Mouse (Mus musculus) lung, adult 2 months (tissue): ENCODE results near the gene Reep1. TPM values are rescaled to one million over a fixed set of nuclear protein-coding genes. Genes with fewer than 3 reads are reported as not detected.

ENCODE experiments used
- DNase-seq: peaks from one replicate; pipeline ENCODE4 v3.0.0; 2022
- H3K4me1 ChIP-seq: fragments of 200-500 bp; 2 replicates; pipeline ENCODE4 v1.6.1; 2011; ENCODE audit warnings: low read length; ENCODE audit not compliant: control insufficient read depth, insufficient read depth
- H3K4me3 ChIP-seq: fragments of 200-500 bp; replicated peaks from 2 replicates; pipeline ENCODE3; 2011; ENCODE audit warnings: low read depth, mild to moderate bottlenecking, control low read depth, low read length; ENCODE audit errors: extremely low read depth
- CTCF ChIP-seq: fragments of 200-500 bp; IDR thresholded peaks from 2 replicates; pipeline ENCODE4 v1.5.1; 2011; ENCODE audit warnings: mild to moderate bottlenecking, low read length, control low read depth; ENCODE audit not compliant: insufficient read depth
- POLR2A ChIP-seq: fragments of 200-500 bp; IDR thresholded peaks from 2 replicates; pipeline ENCODE4 v1.6.1; 2011; ENCODE audit warnings: low read depth, mild to moderate bottlenecking, control low read depth, low read length, borderline replicate concordance; ENCODE audit errors: extremely low read depth
- WGBS: fragments of 180-500 bp; shearing (Covaris S2); methylation state at CpG from one replicate; pipeline ENCODE4 v1.1.7; 2018; 5-methylcytosine and 5-hydroxymethylcytosine counted together
- polyA plus RNA-seq: library from polyadenylated mRNA; depleted of rRNA; stranded (reverse); fragments of >200 nt; gene quantifications from 2 replicates; pipeline ENCODE4 v1.2.3, GENCODE M21; 2012

Reep1 gene
- polyA plus RNA-seq, 1 experiment, result 6.7 TPM

DNA sequence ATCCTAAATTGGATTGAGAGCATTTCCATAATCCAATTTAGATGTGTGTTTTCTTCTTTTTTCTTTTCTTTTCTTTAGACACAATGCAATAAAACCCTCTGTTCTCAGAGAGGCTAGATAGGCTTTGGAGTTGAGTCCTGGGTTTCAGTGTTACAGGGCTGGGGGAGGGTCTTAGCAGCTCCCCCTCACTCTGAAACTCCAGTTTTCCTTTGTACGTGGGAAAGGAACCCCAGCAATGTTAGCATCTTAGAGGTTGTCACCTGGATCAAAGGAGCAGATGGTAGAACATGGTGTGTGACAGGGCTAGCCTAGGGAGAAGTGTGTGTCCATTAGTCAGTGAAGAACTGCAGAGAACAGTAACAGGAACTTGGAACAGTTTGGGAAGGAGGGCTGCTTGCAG is 38.9 kb downstream of the Reep1 start:
- Histone ChIP-seq H3K4me1 (no peaks in the 10 kb centered on the region), H3K4me3 (no peak overlapping the region)
- no peak for TF ChIP-seq POLR2A
- no peak for TF ChIP-seq CTCF
- no peak for DNase-seq
- 75% methylated on average over 1 of the region's 1 CpGs for WGBS

DNA sequence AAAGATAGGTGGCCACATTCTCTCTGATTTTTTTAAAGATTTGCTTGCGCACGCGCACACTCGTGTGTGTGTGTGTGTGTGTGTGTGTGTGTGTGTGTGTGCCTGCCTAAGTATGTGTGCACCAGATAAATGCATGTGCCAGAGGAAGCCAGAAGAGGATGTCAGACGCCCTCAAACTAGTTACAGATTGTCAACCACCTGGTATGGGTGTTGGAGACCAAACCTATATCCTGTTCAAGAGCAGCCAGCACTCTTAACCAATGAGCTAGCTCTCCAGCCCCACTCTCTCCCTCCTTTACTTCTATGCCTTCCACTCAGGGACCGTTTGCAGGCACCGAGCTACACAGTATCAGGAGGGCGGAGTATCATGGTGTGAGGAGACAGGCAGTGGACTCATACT is 39.5 kb downstream of the Reep1 start:
- Histone ChIP-seq H3K4me3 (no peak overlapping the region), H3K4me1 (no peaks in the 10 kb centered on the region)
- TF ChIP-seq CTCF (no peak), POLR2A (no peak)
- 83% methylated on average over 8 of the region's 8 CpGs for WGBS
- DNase-seq, result no peak

DNA sequence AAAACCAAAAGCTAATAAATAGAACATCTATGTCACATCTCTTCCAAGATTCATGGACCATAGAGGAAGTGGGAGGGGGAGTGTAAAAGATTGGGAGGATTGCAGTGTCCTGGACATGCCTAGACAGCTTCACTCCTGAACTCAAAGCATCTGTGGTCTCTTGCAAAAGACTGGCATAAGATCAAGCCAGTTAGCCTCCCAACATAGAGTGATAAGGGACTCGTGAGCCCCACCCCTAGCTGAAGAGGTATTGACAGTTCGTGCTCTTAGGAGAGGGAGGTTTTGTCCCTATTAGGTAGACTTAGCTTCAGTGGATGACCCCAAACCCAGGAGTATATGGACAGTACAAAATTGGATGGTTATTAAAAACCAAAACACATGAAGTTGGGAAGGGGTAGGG is 44.2 kb downstream of the Reep1 start:
- Histone ChIP-seq H3K4me1 (no peaks in the 10 kb centered on the region), H3K4me3 (no peak overlapping the region)
- WGBS, result 60% methylated on average over 2 of the region's 2 CpGs
- no peak for TF ChIP-seq POLR2A
- no peak for TF ChIP-seq CTCF
- DNase-seq, result no peak

DNA sequence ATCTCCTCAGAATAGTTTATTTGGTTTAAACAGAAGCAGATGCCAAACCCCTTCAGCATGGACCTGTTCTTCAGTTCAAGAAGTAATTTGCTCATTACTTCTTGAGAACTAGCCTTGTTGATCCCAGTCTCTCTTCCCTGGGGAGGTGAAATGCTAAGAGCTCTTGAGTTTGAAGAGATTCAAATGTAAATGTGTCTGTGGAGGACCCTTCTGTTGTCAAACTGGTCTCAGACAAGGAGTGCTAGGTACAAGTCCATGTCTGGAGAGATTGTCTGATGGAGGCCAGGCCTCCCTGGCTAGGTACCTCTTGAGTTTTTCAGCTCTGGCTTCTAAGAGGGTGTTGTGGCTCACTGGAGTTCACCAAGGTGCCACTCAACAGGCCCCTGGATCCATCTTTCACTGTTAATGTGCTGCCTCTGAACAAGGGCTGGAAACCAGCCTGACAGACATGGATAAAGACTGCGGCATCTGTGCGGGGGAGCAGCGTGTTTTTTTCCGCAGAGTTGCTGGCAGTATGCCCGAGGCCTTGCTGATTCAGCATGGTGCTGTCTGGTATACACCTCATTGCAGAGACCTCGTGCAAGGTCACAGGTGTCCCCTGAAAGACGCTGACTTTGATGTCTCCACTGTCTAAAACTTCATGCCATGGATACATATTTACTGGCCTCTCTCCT is 45.6 kb downstream of the Reep1 start:
- TF ChIP-seq CTCF (no peak), POLR2A (no peak)
- peak; percentile 10 for DNase-seq
- Histone ChIP-seq H3K4me3 (no peak overlapping the region), H3K4me1 (0 out of 2 replicates have a peak, but pooled peaks cover 2% of the 10 kb centered on the region)
- 47% methylated on average over 7 of the region's 7 CpGs for WGBS

- no peak overlapping the region for H3K4me3 ChIP-seq
- TF ChIP-seq CTCF (no peak), POLR2A (no peak)
- 53% methylated on average over 10 of the region's 10 CpGs for WGBS
- peak; percentile 9 for DNase-seq
- 0 out of 2 replicates have a peak, but pooled peaks cover 2% of the 10 kb centered on the region for H3K4me1 ChIP-seq
Observed at GRCm38 (mm10) chr6:71757039-71757894, 49.9 kb downstream of the Reep1 start.

DNA sequence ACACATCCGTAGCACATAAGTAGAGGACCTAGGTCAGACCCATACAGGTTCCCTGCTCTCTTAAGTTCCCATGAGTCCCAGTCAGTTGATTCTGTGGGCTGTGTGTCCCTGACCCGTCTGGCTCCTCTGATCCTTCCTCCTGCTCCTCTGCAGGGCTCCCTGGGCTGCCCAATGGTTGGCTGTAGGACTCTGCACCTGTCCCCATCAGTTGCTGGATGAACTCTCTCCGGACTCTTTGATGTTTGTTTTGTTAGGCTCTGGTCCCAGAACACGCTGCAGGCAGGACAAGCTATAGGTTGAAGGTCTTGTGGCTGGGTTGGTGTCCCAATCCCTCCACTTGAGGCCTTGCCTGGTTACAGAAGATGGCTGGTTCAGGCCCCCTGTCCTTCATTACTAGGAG is 51.4 kb downstream of the Reep1 start:
- H3K4me1 ChIP-seq, result 0 out of 2 replicates have a peak, but pooled peaks cover 2% of the 10 kb centered on the region
- TF ChIP-seq CTCF, result no peak
- no peak for TF ChIP-seq POLR2A
- no peak for DNase-seq
- 88% methylated on average over 4 of the region's 4 CpGs for WGBS
- no peak overlapping the region for H3K4me3 ChIP-seq

DNA sequence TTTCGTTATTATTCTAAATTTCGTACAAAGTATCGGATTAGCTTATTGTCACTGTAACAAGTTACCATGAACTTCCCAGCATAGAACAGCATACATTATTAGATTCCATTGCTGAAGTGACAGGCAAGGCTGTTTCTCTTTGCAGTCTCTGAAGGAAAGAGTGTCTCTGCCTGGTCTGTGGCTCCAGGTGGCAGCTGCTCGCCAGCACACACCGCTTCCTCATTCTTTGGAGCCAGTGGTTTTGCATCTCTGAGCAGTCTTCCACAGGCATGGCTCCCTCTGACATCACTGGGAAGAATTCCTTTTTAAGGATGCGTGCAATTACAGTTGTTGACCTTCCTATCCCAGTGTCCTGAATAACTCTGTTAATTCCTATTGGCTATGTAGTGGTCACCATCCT is 52.7 kb downstream of the Reep1 start:
- no peak overlapping the region for H3K4me3 ChIP-seq

GRCm38 (mm10) chr6:71767761-71768160 is 60.4 kb downstream of the Reep1 start:
- WGBS, result 39% methylated on average over 4 of the region's 4 CpGs
- Histone ChIP-seq H3K4me3 (no peak overlapping the region), H3K4me1 (no peaks in the 10 kb centered on the region)
- DNase-seq, result no peak
- no peak for TF ChIP-seq CTCF
- TF ChIP-seq POLR2A, result no peak

More for the DNA sequence above, 52.7 kb downstream of the Reep1 start:
- no peak for TF ChIP-seq POLR2A
- 0 out of 2 replicates have a peak, but pooled peaks cover 2% of the 10 kb centered on the region for H3K4me1 ChIP-seq
- no peak for DNase-seq
- 87% methylated on average over 6 of the region's 6 CpGs for WGBS

GRCm38 (mm10) chr6:71769901-71770690 is 62.7 kb downstream of the Reep1 start:
- no peaks in the 10 kb centered on the region for H3K4me1 ChIP-seq
- no peak overlapping the region for H3K4me3 ChIP-seq
- TF ChIP-seq POLR2A (no peak), CTCF (no peak)
- DNase-seq, result no peak
- 76% methylated on average over 12 of the region's 12 CpGs for WGBS
